Mouse (Mus musculus) cerebellum, adult 2 months (tissue): Measurements from ENCODE around the gene Rpl7a.

Experiments
- CTCF ChIP-seq: fragments of 200-500 bp; IDR thresholded peaks from 2 replicates; pipeline ENCODE4 v1.5.1; 2011; ENCODE audit warnings: low read depth, mild to moderate bottlenecking, control low read depth, low read length, moderate library complexity, borderline replicate concordance; ENCODE audit not compliant: insufficient read depth
- POLR2A ChIP-seq: fragments of 200-500 bp; IDR thresholded peaks from 2 replicates; pipeline ENCODE4 v1.6.1; 2011; ENCODE audit warnings: low read length, control low read depth, borderline replicate concordance; ENCODE audit not compliant: insufficient read depth

DNA sequence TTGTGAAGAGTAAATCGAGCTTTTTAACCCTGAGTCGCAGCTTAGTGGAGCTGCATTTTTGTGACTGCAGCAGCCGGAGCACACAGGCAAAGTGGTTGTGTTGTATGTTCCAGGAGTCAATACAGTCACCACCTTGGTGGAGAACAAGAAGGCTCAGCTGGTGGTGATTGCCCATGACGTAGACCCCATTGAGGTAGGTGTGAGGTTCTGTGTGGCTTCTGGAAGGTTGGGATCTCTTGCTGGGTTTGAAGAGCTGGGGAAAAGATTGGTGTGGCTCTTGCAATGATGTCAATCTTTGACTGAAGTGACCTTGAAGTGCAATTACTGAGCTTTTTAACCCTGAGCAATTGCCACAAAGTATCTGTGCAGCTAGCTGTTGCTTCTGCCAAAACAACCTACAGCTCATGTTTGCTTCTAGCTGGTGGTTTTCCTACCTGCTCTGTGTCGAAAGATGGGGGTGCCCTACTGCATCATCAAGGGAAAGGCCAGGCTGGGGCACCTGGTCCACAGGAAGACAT, 1.7 kb downstream of the Rpl7a start:
- TF ChIP-seq CTCF (no peak), POLR2A (no peak)
